Mouse (Mus musculus) cerebellum, adult 11-12 months (tissue): ENCODE measurements around the gene Ttll13.

Source experiments
- DNase-seq: peaks from one replicate; pipeline ENCODE4 v3.0.0; 2022

The Ttll13 gene

DNA sequence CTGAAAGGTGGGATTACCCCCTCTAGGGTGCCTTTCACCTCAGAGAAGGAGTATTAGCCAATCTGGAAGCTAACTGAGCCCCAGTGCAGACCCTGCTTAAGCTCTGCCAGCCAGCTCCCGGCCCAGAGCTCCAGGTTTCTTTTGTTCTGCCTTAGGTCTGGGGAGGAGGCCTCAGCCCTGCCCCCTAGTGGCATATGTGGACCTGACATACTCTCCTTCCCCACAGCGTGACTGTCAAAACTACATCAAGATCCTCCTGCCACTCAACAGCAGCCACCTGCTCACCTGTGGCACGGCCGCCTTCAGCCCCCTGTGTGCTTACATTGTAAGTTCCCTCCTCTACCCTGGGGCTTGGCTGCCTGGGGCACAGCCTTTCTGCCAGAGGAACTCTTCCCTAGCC, 30.8 kb upstream of the Ttll13 start:
- DNase-seq = peak; percentile 66

DNA sequence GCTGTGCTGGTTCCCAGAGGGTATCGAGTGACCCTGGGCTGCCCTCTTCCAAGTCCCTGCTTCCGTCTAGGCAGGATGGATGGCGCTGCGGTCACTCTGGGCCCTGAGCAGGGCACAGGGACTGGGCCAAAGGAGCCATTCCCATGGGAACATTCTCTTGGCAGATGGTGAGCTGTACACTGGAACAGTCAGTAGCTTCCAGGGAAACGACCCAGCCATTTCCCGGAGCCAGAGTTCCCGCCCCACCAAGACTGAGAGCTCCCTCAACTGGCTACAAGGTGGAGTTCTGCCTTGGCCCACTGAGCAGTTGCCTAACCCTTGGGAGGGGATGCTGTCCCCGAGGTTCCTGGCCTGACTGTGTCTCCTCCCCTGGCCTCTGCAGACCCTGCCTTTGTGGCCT, 29.6 kb upstream of the Ttll13 start:
- no peak for DNase-seq

DNA sequence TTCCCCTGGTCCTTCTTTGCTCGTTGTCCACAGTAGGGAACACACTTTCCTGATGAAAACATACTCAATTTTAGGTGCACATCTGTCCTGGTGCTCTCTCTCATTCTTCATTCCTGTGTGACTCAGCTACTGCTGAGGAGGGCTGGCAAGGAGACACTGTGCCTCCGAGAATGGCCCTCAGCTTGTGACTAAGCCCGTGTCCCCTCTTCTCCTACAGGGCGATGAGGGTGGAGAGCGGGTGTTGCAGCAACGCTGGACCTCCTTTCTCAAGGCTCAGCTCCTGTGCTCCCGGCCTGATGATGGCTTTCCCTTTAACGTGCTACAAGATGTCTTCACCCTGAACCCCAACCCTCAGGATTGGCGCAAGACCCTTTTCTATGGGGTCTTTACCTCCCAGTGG, 27.5 kb upstream of the Ttll13 start:
- no peak for DNase-seq

DNA sequence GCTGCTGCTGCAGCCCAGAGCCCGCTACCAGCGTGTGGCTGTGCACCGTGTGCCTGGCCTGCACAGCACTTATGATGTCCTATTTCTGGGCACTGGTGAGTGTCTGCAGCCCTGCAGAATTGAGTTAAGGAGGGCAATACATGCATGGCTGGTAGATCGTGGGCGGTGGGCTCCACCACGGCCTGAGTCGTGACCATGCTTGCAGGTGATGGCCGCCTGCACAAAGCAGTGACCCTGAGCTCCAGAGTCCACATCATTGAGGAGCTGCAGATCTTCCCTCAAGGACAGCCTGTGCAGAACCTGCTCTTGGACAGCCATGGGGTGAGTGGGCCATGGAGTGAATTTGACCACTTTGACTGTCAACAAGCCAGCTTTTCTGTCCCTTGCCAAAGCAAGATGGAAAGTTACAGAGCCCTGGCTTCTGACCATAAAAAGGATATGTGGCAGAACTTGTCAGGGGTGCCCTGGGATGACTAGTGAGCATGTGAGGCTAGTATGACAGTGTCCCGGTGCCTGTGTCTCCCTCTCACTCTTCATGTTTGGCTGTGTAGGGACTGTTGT, 25.9 kb upstream of the Ttll13 start:
- DNase-seq = no peak

DNA sequence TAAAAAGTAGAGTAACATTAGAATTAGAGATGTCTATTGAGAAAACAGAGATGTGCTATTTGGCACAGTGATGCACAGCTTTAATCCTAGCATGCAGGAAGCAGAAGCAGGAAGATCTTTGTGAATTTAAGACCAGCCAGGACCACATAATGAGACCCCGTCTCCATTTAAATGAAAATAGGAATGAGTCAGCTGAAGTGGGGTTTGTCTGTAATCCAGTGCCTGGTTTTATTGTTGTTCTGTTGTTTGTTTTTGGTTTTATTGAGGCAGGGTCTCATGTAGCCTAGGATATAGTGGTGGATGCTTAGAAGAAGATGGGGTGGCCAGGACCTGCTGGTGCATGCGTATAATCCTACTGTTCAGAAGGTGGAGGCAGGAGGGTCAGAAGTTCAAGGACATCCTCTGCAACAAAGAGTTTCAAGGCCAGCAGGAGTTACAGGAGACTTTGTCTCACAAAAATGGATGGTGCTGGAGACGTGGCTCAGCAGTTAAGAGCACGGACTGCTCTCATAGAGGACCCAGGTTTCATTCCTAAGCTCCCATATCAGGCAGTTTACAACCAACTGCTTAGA, 24.9 kb upstream of the Ttll13 start:
- no peak for DNase-seq

DNA sequence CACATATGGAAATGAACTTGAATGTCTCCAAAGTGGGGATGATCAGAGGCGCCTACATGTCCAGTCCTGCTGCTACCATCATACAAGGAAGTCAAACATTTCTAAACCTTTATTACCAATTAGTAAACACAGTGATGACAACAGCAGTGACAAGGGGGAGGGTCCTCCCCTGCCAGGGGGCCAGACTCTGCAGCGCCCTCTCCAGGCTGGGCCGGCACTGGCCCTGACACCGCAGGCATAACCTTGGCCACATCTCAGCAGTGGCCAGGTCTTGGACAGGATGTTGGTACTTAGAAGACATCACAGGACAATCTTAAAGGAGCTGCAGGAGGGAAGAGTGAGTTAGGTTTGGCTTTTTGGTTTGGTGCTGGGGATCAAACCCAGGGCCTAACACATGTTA, 19.1 kb upstream of the Ttll13 start:
- no peak for DNase-seq

DNA sequence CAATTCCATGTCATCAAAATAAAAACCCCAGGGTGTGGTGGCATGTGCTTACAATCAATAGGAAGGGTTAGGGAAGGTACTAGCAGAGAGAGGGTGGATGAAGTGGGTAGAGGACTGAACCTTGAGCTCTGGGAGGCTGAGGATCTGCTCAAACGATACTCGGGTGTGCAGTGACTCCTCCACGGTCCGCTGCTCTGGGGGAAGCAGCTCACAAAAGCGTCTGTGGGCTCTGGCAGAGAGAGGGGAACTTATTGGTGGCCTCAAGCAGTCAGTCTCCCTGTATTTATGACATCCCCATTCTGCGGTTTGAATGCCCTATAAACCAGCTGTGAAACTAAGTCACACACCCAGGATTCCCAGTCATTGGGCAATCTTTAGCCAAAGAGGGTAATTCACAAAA, 16.0 kb upstream of the Ttll13 start:
- DNase-seq = no peak

DNA sequence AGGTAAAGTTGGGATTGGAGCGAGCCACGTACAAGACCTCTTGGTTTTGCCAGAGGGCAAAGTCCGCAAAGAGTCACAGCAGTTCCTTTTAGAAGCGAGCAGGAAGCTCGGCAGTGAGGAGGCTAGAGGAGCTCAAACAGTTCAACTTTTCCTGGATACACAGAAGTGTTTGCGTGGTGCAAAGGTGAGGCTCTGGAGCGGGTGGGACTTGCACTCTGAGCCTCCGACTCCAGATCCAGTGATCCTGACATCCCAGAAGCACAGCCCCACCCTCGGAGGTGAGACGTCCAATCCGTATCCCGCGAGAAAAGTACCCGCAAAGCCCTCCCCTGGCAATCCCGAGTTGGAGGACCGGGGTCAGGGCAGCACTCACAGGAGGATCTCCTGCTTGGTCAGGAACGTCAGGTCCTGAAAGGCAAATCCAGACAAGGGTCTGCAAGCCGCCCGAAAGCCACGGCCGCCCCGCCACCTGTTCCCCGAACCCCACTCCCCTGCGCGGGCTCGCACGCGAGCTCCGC, 14.1 kb upstream of the Ttll13 start:
- DNase-seq = no peak

DNA sequence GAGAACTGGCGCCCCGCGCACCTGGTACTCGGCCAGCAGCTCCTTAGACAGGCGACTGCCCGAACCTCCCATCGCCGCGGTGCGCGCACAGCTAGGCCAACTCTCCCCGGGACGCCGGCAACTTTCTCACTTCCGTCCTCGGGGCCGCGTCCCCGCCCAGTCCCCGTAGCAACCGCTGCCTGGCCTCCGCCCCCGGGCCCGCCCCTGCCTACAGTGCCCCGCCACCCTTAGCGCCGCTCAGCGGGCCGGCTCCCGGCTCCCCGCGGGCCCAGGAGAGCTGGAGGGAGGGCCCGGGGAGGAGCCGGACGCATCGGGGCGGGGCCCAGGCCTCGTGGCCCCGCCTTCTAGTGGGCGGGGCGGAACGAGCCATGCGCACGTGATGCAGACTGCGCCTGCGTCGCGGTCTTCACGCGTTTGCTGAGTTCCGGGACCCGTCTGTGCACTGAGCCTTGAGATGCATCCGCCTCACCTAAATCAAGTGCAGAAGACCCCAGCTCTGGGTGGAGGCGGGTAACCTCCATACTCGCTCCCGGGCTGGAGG, 13.6 kb upstream of the Ttll13 start, which contains the start of the genes Cib1 and Gdpgp1:
TSS of gene Cib1 (minus strand) at position 325 of the 541 bp plus-strand sequence.
TSS of gene Gdpgp1 (plus strand) at position 377 of the 541 bp plus-strand sequence.
- peak; percentile 89 for DNase-seq

DNA sequence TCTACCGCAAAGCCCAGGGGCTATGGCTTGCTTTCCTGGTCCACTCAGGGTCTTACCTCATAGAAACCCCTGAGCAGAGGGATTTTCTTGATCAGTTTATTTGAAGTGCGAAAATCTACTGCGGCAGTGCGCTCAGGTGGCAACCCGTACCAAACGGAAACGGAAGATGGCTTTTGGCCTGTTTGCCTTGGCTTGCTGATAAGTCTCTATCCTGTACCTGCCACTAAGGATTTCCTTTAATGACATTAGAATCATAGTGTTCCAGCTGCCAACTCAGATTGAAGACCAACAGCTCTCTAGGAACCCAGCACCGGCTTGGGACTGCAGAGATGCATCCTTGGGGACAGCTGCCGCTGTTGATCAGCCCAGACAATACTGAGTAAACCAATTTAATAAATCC, 12.4 kb upstream of the Ttll13 start:
- no peak for DNase-seq

DNA sequence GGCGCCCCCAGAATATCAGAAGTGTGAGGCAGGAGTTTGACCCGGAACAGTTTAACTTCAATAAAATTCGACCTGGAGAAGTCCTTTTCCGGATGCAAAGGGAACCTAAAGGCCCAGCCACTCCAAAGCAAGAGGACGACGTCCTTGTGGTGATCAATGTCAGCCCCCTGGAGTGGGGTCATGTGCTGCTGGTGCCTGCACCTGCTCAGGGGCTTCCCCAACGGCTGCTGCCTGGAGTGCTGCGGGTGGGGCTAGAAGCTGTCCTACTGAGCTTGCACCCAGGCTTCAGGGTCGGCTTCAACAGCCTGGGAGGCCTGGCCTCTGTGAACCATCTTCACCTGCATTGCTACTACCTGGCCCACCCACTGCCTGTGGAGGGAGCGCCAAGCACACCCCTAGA, 7.6 kb upstream of the Ttll13 start:
- DNase-seq = no peak

DNA sequence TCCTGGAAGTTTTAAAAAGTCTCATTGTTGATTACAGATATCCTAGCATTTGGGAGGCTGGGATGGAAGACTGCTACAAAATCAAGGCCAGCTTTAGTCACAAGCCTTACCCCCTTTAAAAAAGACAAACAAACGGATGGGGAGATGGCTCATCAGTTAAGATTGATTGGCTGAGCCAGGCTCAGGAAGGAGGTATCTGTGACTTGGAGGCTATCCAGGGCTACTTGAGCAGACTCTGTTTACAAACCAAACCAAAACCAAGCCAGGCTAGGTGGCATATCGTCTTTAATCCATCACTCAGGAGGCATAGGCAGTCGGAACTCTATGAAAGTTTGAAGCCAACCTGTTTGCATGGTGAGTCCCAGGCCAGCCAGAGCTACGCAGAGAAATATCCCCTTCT, 4.5 kb upstream of the Ttll13 start:
- no peak for DNase-seq

DNA sequence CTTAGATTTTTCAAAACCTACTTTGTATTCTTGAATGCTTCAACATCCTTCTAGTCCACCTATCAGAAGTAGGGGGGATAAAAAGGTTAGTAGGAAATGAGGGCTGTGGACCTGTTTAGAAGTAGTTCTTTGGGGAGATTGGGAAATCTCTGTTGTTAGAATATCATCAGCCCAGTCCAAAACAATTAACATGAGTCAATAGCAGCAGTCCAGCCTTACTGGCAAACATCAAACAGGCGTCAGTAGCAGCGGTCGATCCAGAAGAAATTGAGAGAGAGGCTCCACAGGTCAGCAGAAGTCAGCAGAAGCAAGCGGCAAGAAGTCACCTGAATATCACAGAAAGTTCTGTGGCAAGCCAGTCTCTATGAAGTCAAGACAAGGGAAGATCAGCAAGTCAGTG, 1.3 kb upstream of the Ttll13 start:
- peak; percentile 21 for DNase-seq

DNA sequence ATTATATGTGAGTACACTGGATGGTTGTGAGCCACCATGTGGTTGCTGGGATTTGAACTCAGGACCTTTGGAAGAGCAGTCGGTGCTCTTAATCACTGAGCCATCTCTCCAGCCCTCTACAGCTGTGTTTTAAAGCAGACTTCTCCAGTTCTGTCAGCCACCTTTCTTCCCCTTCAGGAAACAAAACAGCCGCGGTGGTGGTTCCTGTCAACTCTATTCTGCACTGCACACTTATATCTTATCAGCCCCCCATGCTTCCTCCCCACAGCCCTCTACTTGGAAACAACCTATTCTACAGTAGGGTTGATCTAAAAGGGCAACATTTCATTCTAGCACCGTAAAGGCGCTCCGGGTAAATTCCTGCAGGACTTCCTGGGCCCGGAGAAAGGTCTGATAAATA, 683 bp downstream of the Ttll13 start:
- DNase-seq = no peak

DNA sequence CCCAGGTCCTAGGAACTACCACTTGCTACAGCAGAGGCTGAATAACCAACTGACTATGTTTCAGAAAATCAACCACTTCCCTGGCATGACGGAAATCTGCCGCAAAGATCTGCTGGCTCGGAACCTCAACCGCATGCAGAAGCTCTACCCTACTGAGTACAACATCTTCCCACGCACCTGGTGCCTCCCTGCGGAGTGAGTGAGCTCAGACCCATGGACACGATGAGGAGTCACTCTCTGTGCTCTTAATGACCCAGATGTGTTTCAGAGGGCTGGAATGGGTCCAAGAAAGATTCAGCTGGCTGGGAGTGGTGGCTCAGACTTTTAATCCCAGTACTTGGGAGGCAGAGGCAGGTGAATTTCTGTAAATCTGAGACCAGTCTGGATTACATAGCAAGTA, 6.3 kb downstream of the Ttll13 start:
- DNase-seq = no peak

DNA sequence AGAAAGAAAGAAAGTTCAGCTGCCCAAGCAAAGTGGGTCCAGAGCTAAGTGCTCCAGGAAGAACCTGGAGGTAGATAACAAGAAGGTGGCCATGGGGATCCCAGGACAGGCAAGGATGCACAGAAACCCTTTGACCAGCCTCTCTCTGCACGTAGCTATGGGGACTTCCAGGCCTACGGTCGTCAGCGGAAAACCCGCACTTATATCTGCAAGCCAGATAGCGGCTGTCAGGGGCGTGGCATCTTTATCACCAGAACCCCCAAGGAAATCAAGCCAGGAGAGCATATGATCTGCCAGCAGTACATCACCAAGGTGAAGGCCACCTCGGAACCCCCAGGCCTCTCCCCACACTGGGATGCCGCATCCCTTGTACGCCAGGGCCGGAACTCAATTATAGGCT, 6.7 kb downstream of the Ttll13 start:
- no peak for DNase-seq

DNA sequence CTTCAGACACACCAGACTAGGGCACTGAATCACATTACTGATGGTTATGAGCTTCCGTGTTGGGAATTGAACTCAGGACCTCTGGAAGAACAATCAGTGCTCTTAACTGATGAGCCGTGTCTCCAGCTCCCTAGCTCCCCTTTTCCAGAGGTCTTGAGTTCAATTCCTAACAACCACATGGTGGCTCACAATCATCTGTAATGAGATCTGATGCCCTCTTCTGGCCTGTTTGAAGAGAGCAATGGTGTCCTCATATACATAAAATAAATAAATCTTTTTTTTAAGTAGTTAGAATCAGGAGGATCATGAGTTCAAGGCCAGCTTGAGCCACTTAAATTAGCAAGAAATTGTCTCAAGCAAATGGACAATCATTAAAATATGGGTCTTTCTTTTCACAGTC, 9.8 kb downstream of the Ttll13 start:
- DNase-seq = no peak

DNA sequence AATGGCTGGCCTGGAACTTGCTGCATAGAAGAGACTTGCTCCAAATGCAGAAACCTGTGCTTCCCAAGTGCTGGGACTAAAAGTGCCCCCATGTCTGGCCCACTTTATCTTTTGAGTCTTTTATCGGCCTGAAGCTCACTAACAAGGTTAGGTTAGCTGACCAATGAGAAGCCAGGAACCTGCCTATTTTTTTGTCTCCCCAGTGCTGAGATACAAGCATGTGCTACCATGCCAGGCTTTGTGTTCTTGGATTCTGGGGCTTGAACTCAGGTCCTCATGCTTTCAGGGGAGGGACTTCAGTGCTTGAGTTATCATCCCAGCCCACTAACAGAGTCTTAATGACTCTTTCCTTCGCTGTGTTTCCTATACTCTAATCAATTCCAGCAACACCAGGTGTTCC, 11.5 kb downstream of the Ttll13 start:
- no peak for DNase-seq

DNA sequence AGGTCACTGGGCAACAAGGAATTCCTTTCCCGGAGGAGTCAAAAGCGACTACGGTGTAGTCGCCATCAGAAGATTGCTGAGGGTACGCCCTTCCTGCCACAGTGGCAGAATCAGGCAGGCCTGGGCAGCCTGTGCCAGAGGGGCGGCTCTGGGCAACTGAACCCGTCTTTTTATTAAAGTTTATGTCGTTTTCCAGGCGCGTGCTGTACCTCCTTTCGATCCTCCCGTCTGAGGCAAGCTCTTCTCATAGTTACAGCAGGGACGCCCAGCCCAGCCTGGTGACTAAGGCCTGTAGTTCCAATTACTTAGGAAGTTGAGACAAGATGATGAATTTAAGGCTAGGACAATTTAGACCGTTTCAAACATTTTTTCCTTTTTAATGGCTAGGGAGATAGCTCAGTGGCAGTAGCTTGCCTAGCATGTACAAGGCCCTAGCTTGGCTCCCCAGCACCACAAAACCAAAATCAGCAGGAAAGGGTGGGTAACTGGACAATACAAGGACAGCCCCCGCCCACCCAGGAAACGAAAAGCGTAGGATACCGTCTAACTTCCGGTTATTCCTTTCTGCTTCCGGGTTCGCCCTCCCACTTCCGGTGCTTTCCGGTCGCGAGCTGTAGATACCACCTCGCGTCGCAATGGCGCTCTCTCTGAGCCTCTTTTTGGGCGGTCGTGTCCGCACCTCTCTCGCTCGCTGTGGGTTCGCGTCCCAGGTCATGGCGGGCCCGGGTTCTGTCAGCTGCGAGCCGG, 14.6 kb downstream of the Ttll13 start, which contains the start of gene Ngrn:
TSS of gene Ngrn (plus strand) at position 591 of the 747 bp plus-strand sequence.
- DNase-seq = peak; percentile 81

DNA sequence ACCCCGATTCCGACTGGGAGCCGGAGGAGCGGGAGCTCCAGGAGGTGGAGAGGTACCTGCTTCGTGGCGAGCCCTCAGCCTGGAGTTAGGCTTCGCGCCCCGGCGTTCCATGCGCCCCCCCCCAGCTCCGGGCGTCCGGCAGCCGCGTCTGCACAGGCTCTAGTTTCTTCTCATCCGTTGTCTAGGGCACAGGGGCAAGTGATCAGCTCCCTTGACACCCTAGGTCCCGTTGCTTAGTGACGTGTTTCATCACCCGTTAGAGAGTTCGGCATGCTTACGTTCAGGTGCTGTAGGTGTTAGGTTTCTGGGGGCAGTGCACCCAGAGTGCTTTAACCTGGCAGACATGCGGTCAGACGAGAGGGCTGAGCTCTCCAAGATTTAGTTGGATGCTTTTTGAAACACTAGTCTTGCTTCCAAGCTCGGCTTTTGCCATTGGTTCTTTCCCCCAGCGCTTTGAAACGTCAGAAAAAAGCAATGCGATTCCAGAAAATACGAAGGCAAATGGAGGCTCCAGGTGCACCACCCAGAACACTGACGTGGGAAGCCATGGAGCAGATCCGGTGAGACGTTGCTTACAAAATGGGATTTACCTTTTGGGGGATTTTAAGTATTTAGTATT, 15.3 kb downstream of the Ttll13 start:
- no peak for DNase-seq

DNA sequence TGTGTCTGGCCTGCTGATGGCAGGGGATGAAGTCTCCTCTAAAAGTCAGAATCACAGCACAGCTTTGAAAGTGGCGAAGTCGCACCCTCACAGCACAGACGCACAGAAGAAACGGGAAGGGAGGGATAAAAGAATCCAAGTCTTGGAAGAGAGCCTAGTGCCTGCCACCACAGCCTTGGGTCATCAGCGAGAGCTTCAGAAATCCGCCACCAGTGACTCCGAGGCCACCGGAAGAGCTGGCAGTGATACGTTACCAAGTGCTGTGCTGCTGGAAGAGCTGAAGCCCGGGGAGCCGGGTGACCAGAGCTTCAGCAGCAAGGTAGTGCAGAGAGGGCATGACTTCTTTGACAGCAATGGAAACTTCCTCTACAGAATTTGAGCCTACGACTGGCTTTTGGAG, 18.4 kb downstream of the Ttll13 start:
- no peak for DNase-seq

DNA sequence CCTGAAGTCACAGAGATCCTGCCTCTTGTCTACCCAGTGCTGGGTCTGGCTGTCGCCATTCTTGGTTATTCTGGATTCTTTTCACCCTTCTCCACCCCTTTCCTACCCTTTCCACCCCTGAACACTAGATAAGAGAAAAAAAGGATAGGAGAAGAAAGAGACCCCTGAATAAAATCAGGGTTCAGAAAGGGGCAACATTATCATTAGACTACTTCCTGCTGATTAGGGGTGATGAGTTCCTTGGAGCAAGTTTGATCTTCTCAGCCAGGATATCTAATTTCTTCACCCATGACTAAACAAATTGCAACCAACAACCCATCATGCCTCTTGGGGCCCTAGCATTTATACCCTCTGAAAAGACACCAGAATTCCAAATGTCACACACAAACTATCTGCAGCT, 21.6 kb downstream of the Ttll13 start:
- DNase-seq = no peak
